Mouse (Mus musculus): Measurements from ENCODE around the gene Golga4. TPM values are rescaled to one million over a fixed set of nuclear protein-coding genes. Genes with fewer than 3 reads are reported as not detected.

Gene Golga4
- polyA plus RNA-seq, 1 experiment = 47.1 TPM

DNA sequence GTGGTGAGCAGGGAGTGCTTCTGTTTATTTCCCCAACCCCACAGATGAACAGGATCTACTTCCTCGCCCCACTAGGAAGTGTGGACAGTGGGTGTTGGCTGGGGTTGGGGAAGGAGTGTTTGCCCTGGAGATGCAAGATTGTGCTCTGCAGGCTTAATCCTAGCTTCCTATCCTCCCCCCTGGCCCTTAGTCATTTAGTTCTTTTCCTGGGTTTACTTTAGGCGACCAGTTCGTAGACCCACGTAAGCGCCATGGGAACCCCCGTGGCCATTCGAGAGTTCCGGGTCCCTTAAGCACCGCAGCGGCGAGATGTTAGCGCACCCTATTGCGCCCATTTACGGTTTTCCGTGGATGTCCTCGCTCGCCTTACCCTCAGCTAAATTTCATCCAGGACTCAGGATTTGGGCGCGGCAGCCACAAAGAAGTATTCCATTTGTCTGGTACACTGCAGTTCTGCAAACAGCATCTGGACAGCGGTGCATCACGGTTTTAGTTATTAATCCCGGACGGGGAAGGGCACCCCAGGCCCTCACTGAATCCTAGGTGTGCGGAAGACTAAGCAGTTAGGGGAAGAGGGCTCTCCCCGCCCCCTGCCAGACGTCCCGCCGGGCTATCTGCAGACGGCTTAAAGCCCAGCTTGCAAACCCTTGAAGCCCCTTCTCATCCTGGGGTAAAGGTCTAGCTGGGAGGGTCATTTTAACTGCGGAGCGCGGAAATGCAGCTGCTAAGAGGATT is 19.5 kb upstream of the Golga4 start:
- no peak overlapping the region for H3K4me3 ChIP-seq (replicated peaks; ENCODE audit: control insufficient read depth, low read depth, low read length)
- no peaks in the 10 kb centered on the region for H3K4me1 ChIP-seq (ENCODE audit: control insufficient read depth, insufficient read depth, low read length)
- 5% methylated on average over 32 of the region's 32 CpGs for WGBS
- H3K27ac ChIP-seq (ENCODE audit: control insufficient read depth, insufficient read depth, low read depth, low read length, poor library complexity) = no peak overlapping the region
- TF ChIP-seq CTCF (IDR thresholded peaks at IDR 0.05; ENCODE audit: control insufficient read depth, insufficient read depth, low read length) (no peak), POLR2A (IDR thresholded peaks at IDR 0.05; ENCODE audit: borderline replicate concordance, control insufficient read depth, low read depth, low read length) (no peak)

- TF ChIP-seq CTCF (IDR thresholded peaks at IDR 0.05; ENCODE audit: control insufficient read depth, insufficient read depth, low read length) (no peak), POLR2A (IDR thresholded peaks at IDR 0.05; ENCODE audit: borderline replicate concordance, control insufficient read depth, low read depth, low read length) (no peak)
- 6% methylated on average over 9 of the region's 9 CpGs for WGBS
Measured at GRCm38 (mm10) chr9:118487096-118487395, 19.0 kb upstream of the Golga4 start.

DNA sequence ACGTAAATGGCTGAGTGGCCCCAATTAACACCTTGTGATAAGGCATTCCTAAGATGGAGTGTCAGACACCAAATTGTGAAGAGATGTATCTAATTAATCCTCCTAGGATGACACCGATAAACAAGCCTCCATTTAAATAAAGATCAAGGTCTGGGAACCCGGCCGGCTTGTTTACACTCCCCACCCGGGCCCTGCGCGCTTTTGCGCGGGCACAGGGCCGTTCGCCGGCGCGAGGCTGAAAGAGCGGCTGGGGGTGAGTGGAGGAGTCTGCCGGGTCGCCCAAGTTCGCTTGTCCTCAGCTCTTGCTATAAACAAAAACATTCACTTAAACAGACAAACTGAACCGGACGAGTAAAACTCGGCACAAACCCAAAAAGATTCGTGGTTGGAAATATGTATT is 18.4 kb upstream of the Golga4 start:
- Histone ChIP-seq H3K4me3 (replicated peaks; ENCODE audit: control insufficient read depth, low read depth, low read length) (no peak overlapping the region), H3K4me1 (ENCODE audit: control insufficient read depth, insufficient read depth, low read length) (no peaks in the 10 kb centered on the region), H3K27ac (ENCODE audit: control insufficient read depth, insufficient read depth, low read depth, low read length, poor library complexity) (no peak overlapping the region)
- TF ChIP-seq POLR2A (IDR thresholded peaks at IDR 0.05; ENCODE audit: borderline replicate concordance, control insufficient read depth, low read depth, low read length) (no peak), CTCF (IDR thresholded peaks at IDR 0.05; ENCODE audit: control insufficient read depth, insufficient read depth, low read length) (no peak)
- 1% methylated on average over 22 of the region's 22 CpGs for WGBS

More at GRCm38 (mm10) chr9:118487096-118487395, 19.0 kb upstream of the Golga4 start:
- Histone ChIP-seq H3K4me3 (replicated peaks; ENCODE audit: control insufficient read depth, low read depth, low read length) (no peak overlapping the region), H3K27ac (ENCODE audit: control insufficient read depth, insufficient read depth, low read depth, low read length, poor library complexity) (no peak overlapping the region), H3K4me1 (ENCODE audit: control insufficient read depth, insufficient read depth, low read length) (no peaks in the 10 kb centered on the region)

DNA sequence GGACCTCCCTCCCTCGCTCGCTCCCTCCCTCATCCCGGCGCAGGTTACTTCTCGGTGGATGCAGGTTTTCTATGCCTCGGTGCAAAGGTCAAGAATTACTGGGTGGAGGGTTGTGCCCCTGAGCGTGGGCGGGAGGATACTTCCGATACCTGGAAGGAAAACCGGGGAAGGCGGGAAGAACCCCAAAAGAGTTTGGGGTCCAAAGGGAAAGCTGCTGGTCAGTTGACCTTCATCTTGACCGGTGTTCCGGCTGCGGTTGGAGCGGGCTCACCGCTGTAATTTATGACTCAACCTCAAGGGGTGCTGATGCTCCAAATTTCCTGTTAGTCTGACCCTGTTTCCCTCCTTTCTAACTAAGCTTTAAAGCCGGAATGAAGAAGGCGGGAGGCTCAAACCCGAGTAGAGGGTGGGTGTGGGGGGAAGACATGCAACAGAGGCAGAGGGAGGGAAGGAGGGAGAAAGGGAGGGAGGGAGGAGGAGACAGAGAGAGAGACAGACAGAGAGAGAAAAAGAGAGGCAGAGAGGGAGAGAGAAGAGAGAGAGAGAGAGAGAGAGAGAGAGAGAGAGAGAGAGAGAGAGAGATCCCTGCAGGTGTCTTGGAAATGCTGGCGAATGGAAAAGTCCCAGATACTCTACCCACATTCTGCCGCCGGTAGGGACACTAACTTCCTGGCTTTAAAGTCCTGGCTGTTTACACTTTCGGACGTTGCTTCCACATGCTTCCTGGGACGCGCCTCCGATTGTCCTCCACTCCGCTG is 17.8 kb upstream of the Golga4 start:
- under 1% methylated on average over 28 of the region's 28 CpGs for WGBS
- Histone ChIP-seq H3K4me1 (ENCODE audit: control insufficient read depth, insufficient read depth, low read length) (no peaks in the 10 kb centered on the region), H3K27ac (ENCODE audit: control insufficient read depth, insufficient read depth, low read depth, low read length, poor library complexity) (no peak overlapping the region), H3K4me3 (replicated peaks; ENCODE audit: control insufficient read depth, low read depth, low read length) (peak overlapping the region; percentile 15)
- TF ChIP-seq CTCF (IDR thresholded peaks at IDR 0.05; ENCODE audit: control insufficient read depth, insufficient read depth, low read length) (peak; percentile 10; the same call in 1 of the 2 replicates), POLR2A (IDR thresholded peaks at IDR 0.05; ENCODE audit: borderline replicate concordance, control insufficient read depth, low read depth, low read length) (no peak)

GRCm38 (mm10) chr9:118488896-118489578 is 17.0 kb upstream of the Golga4 start:
- H3K4me1 ChIP-seq (ENCODE audit: control insufficient read depth, insufficient read depth, low read length) = no peaks in the 10 kb centered on the region

GRCm38 (mm10) chr9:118489579-118490019 is 16.5 kb upstream of the Golga4 start:
- Histone ChIP-seq H3K27ac (ENCODE audit: control insufficient read depth, insufficient read depth, low read depth, low read length, poor library complexity) (no peak overlapping the region), H3K4me1 (ENCODE audit: control insufficient read depth, insufficient read depth, low read length) (no peaks in the 10 kb centered on the region), H3K4me3 (replicated peaks; ENCODE audit: control insufficient read depth, low read depth, low read length) (no peak overlapping the region)
- TF ChIP-seq POLR2A (IDR thresholded peaks at IDR 0.05; ENCODE audit: borderline replicate concordance, control insufficient read depth, low read depth, low read length) (no peak), CTCF (IDR thresholded peaks at IDR 0.05; ENCODE audit: control insufficient read depth, insufficient read depth, low read length) (peak; percentile 78)
- under 1% methylated on average over 16 of the region's 16 CpGs for WGBS

More at GRCm38 (mm10) chr9:118488896-118489578, 17.0 kb upstream of the Golga4 start:
- Histone ChIP-seq H3K27ac (ENCODE audit: control insufficient read depth, insufficient read depth, low read depth, low read length, poor library complexity) (no peak overlapping the region), H3K4me3 (replicated peaks; ENCODE audit: control insufficient read depth, low read depth, low read length) (no peak overlapping the region)
- 2% methylated on average over 20 of the region's 20 CpGs for WGBS
- TF ChIP-seq CTCF (IDR thresholded peaks at IDR 0.05; ENCODE audit: control insufficient read depth, insufficient read depth, low read length) (no peak), POLR2A (IDR thresholded peaks at IDR 0.05; ENCODE audit: borderline replicate concordance, control insufficient read depth, low read depth, low read length) (no peak)

DNA sequence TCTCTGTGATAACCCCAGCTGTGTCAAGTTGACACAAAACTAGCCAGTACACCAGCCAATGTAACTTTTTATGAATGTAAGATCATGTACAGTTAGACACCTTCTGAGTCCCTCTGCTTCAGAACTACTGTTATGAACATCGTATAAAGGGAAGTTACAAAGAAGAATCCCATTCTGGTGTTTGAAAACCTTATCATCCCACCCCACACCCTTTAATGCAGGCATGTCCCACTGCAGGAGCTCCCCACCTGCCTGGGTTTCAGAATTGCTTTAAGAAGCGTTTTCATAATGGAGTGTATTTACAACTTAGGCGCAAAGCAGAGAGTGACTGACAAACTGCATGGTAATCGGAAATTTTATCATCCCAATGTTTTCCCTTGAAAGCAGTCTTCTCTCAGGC is 14.9 kb upstream of the Golga4 start:
- H3K27ac ChIP-seq (ENCODE audit: control insufficient read depth, insufficient read depth, low read depth, low read length, poor library complexity) = no peak overlapping the region
- no peak for TF ChIP-seq POLR2A (IDR thresholded peaks at IDR 0.05; ENCODE audit: borderline replicate concordance, control insufficient read depth, low read depth, low read length)
- TF ChIP-seq CTCF (IDR thresholded peaks at IDR 0.05; ENCODE audit: control insufficient read depth, insufficient read depth, low read length) = no peak
- 62% methylated on average over 4 of the region's 4 CpGs for WGBS
- no peak overlapping the region for H3K4me3 ChIP-seq (replicated peaks; ENCODE audit: control insufficient read depth, low read depth, low read length)
- no peaks in the 10 kb centered on the region for H3K4me1 ChIP-seq (ENCODE audit: control insufficient read depth, insufficient read depth, low read length)
